Mouse (Mus musculus): ENCODE results near the gene Pitpnc1. TPM values are rescaled to one million over a fixed set of nuclear protein-coding genes. Genes with fewer than 3 reads are reported as not detected.
A peak's percentile ranks its signal among the peaks of the same experiment; 100 is the strongest.

The Pitpnc1 gene
- polyA plus RNA-seq, 1 experiment: 30.0 TPM

- WGBS: 74% methylated on average over 6 of the region's 6 CpGs
- H3K27ac ChIP-seq (ENCODE audit: insufficient read depth, low read length): no peak overlapping the region
- TF ChIP-seq POLR2A (IDR thresholded peaks at IDR 0.05; ENCODE audit: borderline replicate concordance, insufficient read depth, low read length) (no peak), CTCF (IDR thresholded peaks at IDR 0.05; ENCODE audit: borderline replicate concordance, insufficient read depth, low read depth, low read length) (no peak)
- no peak for DNase-seq
- H3K4me3 ChIP-seq (replicated peaks; ENCODE audit: insufficient read depth, low read depth, low read length): no peak overlapping the region
- peaks cover 19% of the 10 kb centered on the region for H3K4me1 ChIP-seq (ENCODE audit: control insufficient read depth, insufficient read depth, low read length)
- H3K27me3 ChIP-seq (ENCODE audit: control insufficient read depth, insufficient read depth, low read length): no peaks in the 10 kb centered on the region
Observed at GRCm38 (mm10) chr11:107446650-107447049, 23.8 kb downstream of the Pitpnc1 start.

GRCm38 (mm10) chr11:107445683-107446082 lies 24.8 kb downstream of the Pitpnc1 start:
- WGBS: 22% methylated on average over 3 of the region's 3 CpGs
- DNase-seq: peak; percentile 65 to 74
- Histone ChIP-seq H3K27me3 (ENCODE audit: control insufficient read depth, insufficient read depth, low read length) (no peaks in the 10 kb centered on the region), H3K4me1 (ENCODE audit: control insufficient read depth, insufficient read depth, low read length) (peaks cover 15% of the 10 kb centered on the region), H3K4me3 (replicated peaks; ENCODE audit: insufficient read depth, low read depth, low read length) (no peak overlapping the region), H3K27ac (ENCODE audit: insufficient read depth, low read length) (0 out of 2 replicates have a peak overlapping the region, but pooled peaks have one; percentile 0)
- TF ChIP-seq POLR2A (IDR thresholded peaks at IDR 0.05; ENCODE audit: borderline replicate concordance, insufficient read depth, low read length) (no peak), CTCF (IDR thresholded peaks at IDR 0.05; ENCODE audit: borderline replicate concordance, insufficient read depth, low read depth, low read length) (no peak)

- DNase-seq: no peak
- H3K27ac ChIP-seq (ENCODE audit: insufficient read depth, low read length): no peak overlapping the region
- no peak overlapping the region for H3K4me3 ChIP-seq (replicated peaks; ENCODE audit: insufficient read depth, low read depth, low read length)
- H3K4me1 ChIP-seq (ENCODE audit: control insufficient read depth, insufficient read depth, low read length): peaks cover 12% of the 10 kb centered on the region
- TF ChIP-seq CTCF (IDR thresholded peaks at IDR 0.05; ENCODE audit: borderline replicate concordance, insufficient read depth, low read depth, low read length) (no peak), POLR2A (IDR thresholded peaks at IDR 0.05; ENCODE audit: borderline replicate concordance, insufficient read depth, low read length) (no peak)
- WGBS: 89% methylated on average over 12 of the region's 12 CpGs
- no peaks in the 10 kb centered on the region for H3K27me3 ChIP-seq (ENCODE audit: control insufficient read depth, insufficient read depth, low read length)
Observed at GRCm38 (mm10) chr11:107443121-107444095, 27.1 kb downstream of the Pitpnc1 start.

GRCm38 (mm10) chr11:107441050-107441449 lies 29.4 kb downstream of the Pitpnc1 start:
- Histone ChIP-seq H3K4me3 (replicated peaks; ENCODE audit: insufficient read depth, low read depth, low read length) (no peak overlapping the region), H3K4me1 (ENCODE audit: control insufficient read depth, insufficient read depth, low read length) (peaks cover 8% of the 10 kb centered on the region), H3K27ac (ENCODE audit: insufficient read depth, low read length) (no peak overlapping the region), H3K27me3 (ENCODE audit: control insufficient read depth, insufficient read depth, low read length) (no peaks in the 10 kb centered on the region)
- 79% methylated on average over 3 of the region's 3 CpGs for WGBS
- TF ChIP-seq CTCF (IDR thresholded peaks at IDR 0.05; ENCODE audit: borderline replicate concordance, insufficient read depth, low read depth, low read length): no peak
- DNase-seq: no peak

- Histone ChIP-seq H3K27ac (ENCODE audit: insufficient read depth, low read length) (no peak overlapping the region), H3K27me3 (ENCODE audit: control insufficient read depth, insufficient read depth, low read length) (no peaks in the 10 kb centered on the region), H3K4me1 (ENCODE audit: control insufficient read depth, insufficient read depth, low read length) (no peaks in the 10 kb centered on the region; the same call in 1 of the 2 replicates), H3K4me3 (replicated peaks; ENCODE audit: insufficient read depth, low read depth, low read length) (no peak overlapping the region)
- TF ChIP-seq CTCF (IDR thresholded peaks at IDR 0.05; ENCODE audit: borderline replicate concordance, insufficient read depth, low read depth, low read length) (no peak), POLR2A (IDR thresholded peaks at IDR 0.05; ENCODE audit: borderline replicate concordance, insufficient read depth, low read length) (no peak)
- 34% methylated on average over 3 of the region's 3 CpGs for WGBS
- no peak for DNase-seq
Observed at GRCm38 (mm10) chr11:107438140-107438539, 32.4 kb downstream of the Pitpnc1 start.

GRCm38 (mm10) chr11:107437723-107438122 lies 32.8 kb downstream of the Pitpnc1 start:
- Histone ChIP-seq H3K4me3 (replicated peaks; ENCODE audit: insufficient read depth, low read depth, low read length) (no peak overlapping the region), H3K27ac (ENCODE audit: insufficient read depth, low read length) (no peak overlapping the region), H3K27me3 (ENCODE audit: control insufficient read depth, insufficient read depth, low read length) (no peaks in the 10 kb centered on the region), H3K4me1 (ENCODE audit: control insufficient read depth, insufficient read depth, low read length) (no peaks in the 10 kb centered on the region; the same call in 1 of the 2 replicates)
- TF ChIP-seq CTCF (IDR thresholded peaks at IDR 0.05; ENCODE audit: borderline replicate concordance, insufficient read depth, low read depth, low read length) (no peak), POLR2A (IDR thresholded peaks at IDR 0.05; ENCODE audit: borderline replicate concordance, insufficient read depth, low read length) (no peak)
- no peak for DNase-seq
- WGBS: 21% methylated on average over 4 of the region's 4 CpGs

GRCm38 (mm10) chr11:107435776-107436449 lies 34.6 kb downstream of the Pitpnc1 start:
- 93% methylated on average over 6 of the region's 6 CpGs for WGBS
- no peaks in the 10 kb centered on the region for H3K27me3 ChIP-seq (ENCODE audit: control insufficient read depth, insufficient read depth, low read length)
- H3K4me3 ChIP-seq (replicated peaks; ENCODE audit: insufficient read depth, low read depth, low read length): no peak overlapping the region
- H3K27ac ChIP-seq (ENCODE audit: insufficient read depth, low read length): no peak overlapping the region
- TF ChIP-seq POLR2A (IDR thresholded peaks at IDR 0.05; ENCODE audit: borderline replicate concordance, insufficient read depth, low read length) (no peak), CTCF (IDR thresholded peaks at IDR 0.05; ENCODE audit: borderline replicate concordance, insufficient read depth, low read depth, low read length) (no peak)
- no peak for DNase-seq
- no peaks in the 10 kb centered on the region; the same call in 1 of the 2 replicates for H3K4me1 ChIP-seq (ENCODE audit: control insufficient read depth, insufficient read depth, low read length)
